Mouse (Mus musculus) B cell, adult (primary cell): ENCODE results near the gene Hacd1. TPM values are rescaled to one million over a fixed set of nuclear protein-coding genes. Genes with fewer than 3 reads are reported as not detected.

Experiments
- total RNA-seq: library from RNA; stranded (reverse); gene quantifications from 4 replicates; pipeline ENCODE4 v1.2.4, GENCODE M21; 2023; ENCODE audit not compliant: inconsistent age

Gene Hacd1
- not detected in 4 replicates for total RNA-seq

DNA sequence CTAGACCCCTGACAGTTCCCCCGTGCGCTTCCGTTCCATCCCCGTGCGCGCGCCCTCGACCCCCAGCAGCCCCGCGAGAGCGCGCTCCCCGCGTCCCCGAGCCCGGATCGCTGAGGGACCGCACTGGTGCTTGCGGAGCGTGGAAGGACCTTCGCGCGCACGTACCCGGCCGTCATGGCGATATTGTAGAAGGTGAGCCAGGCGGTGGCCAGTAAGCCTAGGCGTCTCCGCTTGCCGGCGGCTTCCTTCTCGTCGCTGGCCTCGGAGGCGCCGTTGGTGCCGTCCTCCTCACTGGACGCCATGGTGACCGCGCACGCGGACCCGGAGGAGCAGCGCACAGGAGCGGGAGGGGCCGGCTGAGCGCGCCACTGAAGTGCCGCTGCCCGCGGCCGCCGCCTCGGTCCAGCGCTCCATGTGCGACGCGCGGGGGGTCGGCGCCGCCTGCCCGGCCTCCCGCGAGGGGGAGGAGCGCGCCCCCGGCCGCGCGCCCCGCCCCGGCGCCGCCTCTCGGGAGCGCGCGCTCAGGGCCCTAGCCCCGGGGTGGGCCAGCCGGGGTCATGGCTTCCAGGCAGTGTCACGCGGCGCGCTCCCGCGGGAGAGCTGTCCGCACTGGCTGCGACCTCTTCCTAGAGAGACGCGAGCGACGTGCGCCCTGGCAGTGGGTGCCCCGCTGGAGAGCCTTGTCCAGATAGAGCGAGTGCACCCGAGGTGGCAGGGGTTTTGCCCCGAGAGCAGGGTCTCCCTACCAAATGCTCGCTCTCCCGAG lies at the start of gene Hacd1:
Gene Hacd1 (minus strand): TSS at position 570 of the 766 bp plus-strand sequence.

DNA sequence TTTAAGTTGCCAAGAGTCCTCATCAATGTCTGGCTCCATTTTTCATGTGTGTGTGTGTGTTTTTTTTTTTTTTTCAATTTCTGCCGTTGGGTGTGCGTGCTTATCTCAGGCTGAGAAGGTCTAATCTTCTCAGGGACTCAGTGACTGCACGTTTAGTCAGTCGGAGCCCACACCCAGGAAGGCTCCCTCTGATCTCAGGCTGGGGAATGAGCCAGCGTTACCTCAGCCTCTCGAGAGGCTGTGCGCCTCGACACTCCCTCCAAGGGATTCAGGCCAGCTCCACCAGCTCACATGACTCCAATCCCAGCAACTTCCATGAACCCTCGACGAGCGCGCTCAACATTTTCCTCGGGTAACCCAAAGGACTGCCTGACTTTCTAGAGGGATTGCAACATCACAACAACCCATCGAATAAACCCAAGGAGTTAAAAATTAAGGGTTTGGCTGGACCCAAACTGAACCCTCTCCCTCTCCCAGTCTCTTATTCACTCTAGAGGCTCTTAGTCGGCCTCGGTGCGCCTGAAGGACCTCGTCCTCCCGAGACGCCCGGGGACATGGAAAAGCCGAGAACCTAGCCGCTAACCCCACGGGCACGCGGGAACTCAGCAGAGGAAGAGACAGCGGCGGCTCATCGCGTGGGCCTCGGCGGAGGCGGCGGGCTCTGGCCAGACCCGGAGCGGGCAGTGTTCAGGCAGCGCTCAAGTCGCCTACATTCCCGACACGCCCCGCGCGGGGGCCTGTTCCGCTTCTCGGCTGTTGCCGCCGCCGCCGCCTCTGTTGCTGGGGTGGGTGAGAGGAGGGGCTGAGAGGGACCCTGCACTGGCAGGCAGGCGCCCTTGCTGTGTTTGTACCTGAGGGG lies 17.7 kb upstream of the Hacd1 start, which contains the start of gene Stam:
Gene Stam (plus strand): TSS at position 737 of the 859 bp plus-strand sequence.

Other genes with a start within 250 kb of the Hacd1 start
- gene Stam, start 18.0 kb upstream of the Hacd1 start, total RNA-seq = 29.6 to 37.1 TPM (median 35.2 TPM) in 4 replicates
- gene Tmem236, start 118.4 kb upstream of the Hacd1 start, total RNA-seq = 0.22 TPM in 1 of 4 replicates, not detected in the others
- 3.1 to 4.8 TPM (median 4.6 TPM) in 4 replicates for gene Mrc1, start 173.3 kb upstream of the Hacd1 start, total RNA-seq